Mouse (Mus musculus) liver, embryonic 16.5 days (tissue): ENCODE measurements around the gene Myo10. TPM values are rescaled to one million over a fixed set of nuclear protein-coding genes. Genes with fewer than 3 reads are reported as not detected.

ENCODE experiments used
- ATAC-seq: fragments of 200-750 bp; cut with Nextera tagmentation; 2 replicates; pipeline ENCODE4 v1.8.0; 2017; ENCODE audit warnings: low read depth, mild to moderate bottlenecking, moderate number of reproducible peaks, moderate library complexity
- H3K27ac ChIP-seq: fragments of 300-500 bp; sonication (generic); 2 replicates; pipeline ENCODE4 v1.5.1; 2014; ENCODE audit warnings: mild to moderate bottlenecking, low read length
- H3K27me3 ChIP-seq: fragments of 300-500 bp; sonication (generic); 2 replicates; pipeline ENCODE4 v1.6.1; 2014; ENCODE audit warnings: low read depth, low read length, mixed read lengths; ENCODE audit not compliant: control insufficient read depth, insufficient read depth
- H3K36me3 ChIP-seq: fragments of 300-500 bp; sonication (generic); 2 replicates; pipeline ENCODE4 v1.6.1; 2014; ENCODE audit warnings: mild to moderate bottlenecking; ENCODE audit not compliant: control insufficient read depth, insufficient read depth
- H3K4me1 ChIP-seq: fragments of 300-500 bp; sonication (generic); 2 replicates; pipeline ENCODE4 v1.6.1; 2014; ENCODE audit warnings: low read depth, low read length, mixed read lengths; ENCODE audit not compliant: control insufficient read depth
- H3K4me2 ChIP-seq: fragments of 300-500 bp; sonication (generic); 2 replicates; pipeline ENCODE4 v1.6.1; 2014; ENCODE audit warnings: low read depth, low read length, mixed read lengths
- H3K4me3 ChIP-seq: fragments of 300-500 bp; sonication (generic); 2 replicates; pipeline ENCODE4 v1.5.1; 2014; ENCODE audit warnings: low read depth, mild to moderate bottlenecking, low read length
- H3K9ac ChIP-seq: fragments of 300-500 bp; sonication (generic); 2 replicates; pipeline ENCODE4 v1.6.1; 2014; ENCODE audit warnings: low read depth, low read length
- H3K9me3 ChIP-seq: fragments of 300-500 bp; sonication (generic); replicated peaks from 2 replicates; pipeline ENCODE4 v1.6.1; 2016; ENCODE audit warnings: low read length; ENCODE audit not compliant: control insufficient read depth
- WGBS: fragments of 180-500 bp; shearing (Covaris S2); extraction: QIAGEN DNeasy Blood & Tissue Kit; methylation state at CpG from one replicate; pipeline ENCODE4 v1.1.7; 2014; ENCODE audit not compliant: insufficient replicate concordance; 5-methylcytosine and 5-hydroxymethylcytosine counted together
- polyA plus RNA-seq: library from polyadenylated mRNA; unstranded; fragments of >200 nt; fragmentation: Nextera tagmentation; extraction: Ambion mirVana; gene quantifications from 2 replicates; pipeline ENCODE4 v1.2.1, GENCODE M21; 2015

Gene Myo10
- polyA plus RNA-seq, 1 experiment from 2014 or later, result 4.5 TPM

DNA sequence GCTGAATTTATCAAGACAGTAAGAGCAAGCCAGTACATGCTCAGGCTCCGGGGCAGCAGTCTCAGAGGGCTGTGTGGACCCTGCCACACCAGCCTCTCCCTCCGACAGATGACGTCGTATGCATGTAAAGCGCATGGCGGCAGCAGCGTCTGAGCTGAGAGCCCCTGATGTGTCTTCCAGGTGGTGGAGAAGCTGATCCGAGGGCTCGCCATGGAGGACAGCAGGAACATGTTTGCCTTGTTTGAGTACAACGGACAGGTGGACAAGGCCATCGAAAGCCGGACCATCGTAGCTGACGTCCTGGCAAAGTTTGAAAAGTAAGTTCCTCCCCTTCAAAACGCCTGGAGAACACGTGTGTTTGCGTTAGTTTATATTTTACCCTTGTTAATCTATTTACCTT, 184.0 kb downstream of the Myo10 start:
- H3K9ac ChIP-seq, result no peak overlapping the region
- no peak for ATAC-seq
- H3K9me3 ChIP-seq, result no peaks in the 10 kb centered on the region
- peaks cover 7% of the 10 kb centered on the region; the same call in 1 of the 2 replicates for H3K36me3 ChIP-seq
- H3K4me3 ChIP-seq, result no peak overlapping the region
- H3K27ac ChIP-seq, result no peak overlapping the region
- H3K27me3 ChIP-seq, result no peaks in the 10 kb centered on the region
- no peak overlapping the region for H3K4me2 ChIP-seq
- WGBS, result 79% methylated on average over 17 of the region's 17 CpGs
- H3K4me1 ChIP-seq, result no peaks in the 10 kb centered on the region

DNA sequence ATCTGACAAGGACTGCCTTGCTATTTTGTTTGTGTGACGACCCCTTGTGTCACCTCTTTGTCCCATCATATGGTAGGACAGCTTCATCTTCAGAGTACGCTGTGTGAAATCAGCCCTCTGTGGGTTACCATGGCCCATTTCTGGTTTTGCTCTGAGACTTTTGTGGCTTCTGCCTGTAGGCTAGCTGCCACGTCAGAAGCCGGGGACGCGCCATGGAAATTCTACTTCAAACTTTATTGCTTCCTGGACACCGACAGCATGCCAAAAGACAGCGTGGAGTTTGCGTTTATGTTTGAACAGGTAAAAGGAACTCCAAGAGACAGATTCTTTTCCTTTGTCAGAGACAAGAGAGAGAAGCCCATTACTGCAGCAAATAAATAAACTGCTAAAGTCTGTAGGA, 184.6 kb downstream of the Myo10 start:
- no peak overlapping the region for H3K9ac ChIP-seq
- no peak overlapping the region for H3K27ac ChIP-seq
- peaks cover 7% of the 10 kb centered on the region; the same call in 1 of the 2 replicates for H3K36me3 ChIP-seq
- 83% methylated on average over 9 of the region's 9 CpGs for WGBS
- H3K9me3 ChIP-seq, result no peaks in the 10 kb centered on the region
- ATAC-seq, result no peak
- H3K4me3 ChIP-seq, result no peak overlapping the region
- H3K4me1 ChIP-seq, result no peaks in the 10 kb centered on the region
- H3K4me2 ChIP-seq, result no peak overlapping the region
- H3K27me3 ChIP-seq, result no peaks in the 10 kb centered on the region

DNA sequence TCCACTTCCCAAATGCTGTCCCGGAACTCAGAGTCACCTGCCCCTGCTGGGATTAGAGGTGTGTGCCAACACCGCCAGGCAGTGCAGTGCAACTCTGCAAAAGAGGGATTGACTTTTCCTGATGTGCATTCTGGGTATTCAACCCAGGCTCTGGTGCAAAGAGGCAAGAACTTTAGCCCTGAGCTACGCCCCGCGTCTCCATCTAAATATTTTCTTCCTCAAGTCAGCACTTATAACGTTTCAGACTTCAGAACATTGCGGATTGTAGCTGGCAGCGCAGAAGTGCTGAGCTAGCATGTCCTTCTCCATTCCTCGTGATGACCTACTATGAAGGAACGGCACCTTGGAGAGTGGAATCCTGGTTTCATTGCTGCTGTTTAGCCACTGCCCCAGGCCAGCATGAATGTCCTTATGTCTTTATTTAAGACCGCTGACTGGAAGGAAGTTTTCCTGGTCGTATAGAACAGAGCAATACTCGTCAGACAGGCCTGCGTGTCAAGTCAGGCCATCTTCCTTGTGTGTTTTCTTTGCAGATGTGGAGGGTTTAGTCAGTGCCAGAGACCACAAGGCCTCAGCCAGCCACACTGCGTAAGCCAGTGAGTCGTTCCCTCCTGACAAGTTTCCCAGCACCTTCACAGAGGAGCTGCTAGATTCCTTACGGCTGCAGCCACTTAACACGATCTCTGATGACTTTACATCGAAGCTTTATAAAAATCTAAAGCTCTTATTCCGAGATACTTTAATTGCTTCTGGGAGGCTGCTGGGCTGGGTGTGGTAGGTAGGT, 186.5 kb downstream of the Myo10 start:
- H3K4me3 ChIP-seq, result no peak overlapping the region
- no peaks in the 10 kb centered on the region for H3K9me3 ChIP-seq
- no peak for ATAC-seq
- peaks cover 7% of the 10 kb centered on the region; the same call in 1 of the 2 replicates for H3K36me3 ChIP-seq
- no peak overlapping the region for H3K9ac ChIP-seq
- H3K27me3 ChIP-seq, result no peaks in the 10 kb centered on the region
- no peak overlapping the region for H3K27ac ChIP-seq
- 78% methylated on average over 20 of the region's 20 CpGs for WGBS
- H3K4me1 ChIP-seq, result no peaks in the 10 kb centered on the region
- no peak overlapping the region for H3K4me2 ChIP-seq

DNA sequence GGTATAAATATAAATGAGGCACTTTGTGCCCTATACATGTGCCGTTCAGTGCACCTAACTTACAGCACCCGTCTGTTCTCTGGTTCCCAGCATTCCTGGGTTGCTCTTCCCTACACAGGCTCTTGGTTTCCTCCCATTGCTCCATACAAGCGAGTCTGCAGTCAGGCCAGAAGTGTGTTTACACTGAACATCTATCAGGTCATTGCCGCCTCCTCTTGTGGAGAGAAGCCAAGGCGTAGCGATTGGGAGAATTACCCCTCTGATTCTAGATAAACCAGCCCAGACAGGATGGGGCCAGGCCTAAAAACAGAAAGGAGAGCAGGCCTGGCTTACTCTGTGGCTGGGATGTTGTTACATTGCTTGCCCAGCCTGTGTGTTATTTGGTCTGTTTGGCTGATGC, 187.3 kb downstream of the Myo10 start:
- Histone ChIP-seq H3K27me3 (no peaks in the 10 kb centered on the region), H3K36me3 (0 out of 2 replicates have a peak, but pooled peaks cover 7% of the 10 kb centered on the region), H3K4me1 (no peaks in the 10 kb centered on the region), H3K4me2 (no peak overlapping the region), H3K27ac (no peak overlapping the region), H3K9ac (no peak overlapping the region), H3K4me3 (no peak overlapping the region), H3K9me3 (no peaks in the 10 kb centered on the region)
- peak; percentile 39; the same call in 1 of the 2 replicates for ATAC-seq
- WGBS, result 58% methylated on average over 6 of the region's 6 CpGs

DNA sequence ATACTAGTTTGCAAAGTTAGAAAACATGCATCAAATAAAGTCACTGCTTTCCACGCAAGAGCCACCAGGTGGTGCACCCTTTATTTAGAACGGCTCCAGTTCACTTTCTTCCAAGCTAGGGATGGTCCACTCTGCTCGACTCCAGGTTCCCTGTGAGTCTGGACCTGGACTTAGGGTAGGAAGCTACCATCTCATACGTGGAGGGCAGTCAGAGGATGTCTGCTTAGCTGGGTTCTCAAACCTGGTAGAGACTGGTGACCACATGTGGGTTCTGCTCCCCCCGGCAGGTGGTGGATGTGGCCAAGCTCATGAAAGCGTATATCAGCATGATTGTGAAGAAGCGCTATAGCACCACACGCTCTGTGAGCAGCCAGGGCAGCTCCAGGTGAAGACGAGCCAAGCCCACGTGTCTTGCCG, 189.5 kb downstream of the Myo10 start:
- Histone ChIP-seq H3K4me2 (no peak overlapping the region), H3K27me3 (no peaks in the 10 kb centered on the region), H3K4me3 (no peak overlapping the region), H3K9me3 (no peaks in the 10 kb centered on the region), H3K9ac (no peak overlapping the region), H3K27ac (no peak overlapping the region), H3K36me3 (0 out of 2 replicates have a peak, but pooled peaks cover 7% of the 10 kb centered on the region), H3K4me1 (no peaks in the 10 kb centered on the region)
- no peak for ATAC-seq
- 76% methylated on average over 11 of the region's 11 CpGs for WGBS

DNA sequence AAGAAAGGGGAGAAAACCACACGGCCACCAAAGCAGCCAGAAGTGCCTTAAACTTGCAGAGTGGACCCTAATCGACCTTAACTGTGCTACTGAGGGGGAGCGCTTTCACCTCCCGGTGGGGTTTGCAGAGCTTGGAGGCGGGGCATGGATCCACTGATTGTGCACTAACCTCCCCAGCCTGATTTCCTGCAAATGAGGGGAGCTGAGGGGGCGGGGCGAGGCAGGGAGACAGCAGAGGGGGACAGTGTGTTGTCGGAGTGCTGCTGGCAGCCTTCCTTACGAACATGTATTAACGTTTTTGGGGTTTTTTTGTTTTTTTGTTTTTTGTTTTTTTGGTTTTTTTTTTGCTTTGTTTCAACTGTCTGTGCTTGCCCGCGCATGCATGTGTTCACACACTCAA, 190.2 kb downstream of the Myo10 start:
- ATAC-seq, result no peak
- Histone ChIP-seq H3K27ac (no peak overlapping the region), H3K9ac (no peak overlapping the region), H3K9me3 (no peaks in the 10 kb centered on the region), H3K4me2 (no peak overlapping the region), H3K4me1 (no peaks in the 10 kb centered on the region), H3K36me3 (0 out of 2 replicates have a peak, but pooled peaks cover 7% of the 10 kb centered on the region), H3K27me3 (no peaks in the 10 kb centered on the region), H3K4me3 (no peak overlapping the region)
- WGBS, result 68% methylated on average over 12 of the region's 12 CpGs

DNA sequence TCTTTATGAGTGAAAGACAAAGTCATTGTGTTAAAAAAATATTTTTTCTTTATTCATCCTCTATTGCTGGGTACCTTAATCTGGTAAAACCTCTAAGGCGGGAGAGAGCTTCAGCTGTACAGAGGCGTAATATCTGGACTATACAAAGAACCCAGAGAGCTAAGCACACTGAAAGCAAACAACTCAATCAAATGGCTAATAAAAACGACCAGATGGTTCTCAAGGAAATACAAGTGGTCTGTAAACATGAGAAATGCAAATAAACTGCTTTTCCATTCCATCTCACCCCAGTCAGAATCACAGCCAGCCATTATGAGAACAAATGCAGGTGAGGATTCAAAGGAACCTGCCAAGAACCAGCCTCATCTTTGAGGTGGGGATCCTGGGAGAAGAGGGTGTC, 192.2 kb downstream of the Myo10 start:
- Histone ChIP-seq H3K4me1 (no peaks in the 10 kb centered on the region), H3K27ac (no peak overlapping the region), H3K4me2 (no peak overlapping the region), H3K4me3 (no peak overlapping the region), H3K27me3 (no peaks in the 10 kb centered on the region), H3K9me3 (no peaks in the 10 kb centered on the region), H3K9ac (no peak overlapping the region), H3K36me3 (0 out of 2 replicates have a peak, but pooled peaks cover 3% of the 10 kb centered on the region)
- ATAC-seq, result no peak
- WGBS, result 64% methylated on average over 3 of the region's 3 CpGs

DNA sequence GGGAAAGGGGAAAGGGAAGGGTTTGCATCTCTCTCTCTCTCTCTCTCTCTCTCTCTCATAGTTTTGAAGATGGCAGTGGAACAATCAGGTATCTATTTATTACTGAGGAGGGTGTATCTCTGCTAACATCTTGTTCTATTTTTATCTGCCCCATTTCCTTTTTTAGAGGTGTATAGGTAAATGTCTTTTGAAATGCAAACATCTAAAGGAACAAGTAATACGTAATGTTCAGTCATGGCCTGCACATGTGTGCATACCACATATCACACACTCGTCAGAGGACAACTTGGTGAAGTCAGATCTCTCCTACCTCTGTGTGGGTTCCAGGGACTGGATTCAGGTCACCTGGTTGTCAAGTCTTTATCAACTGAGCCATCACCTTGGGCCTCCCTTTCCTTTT, 194.9 kb downstream of the Myo10 start:
- Histone ChIP-seq H3K9me3 (no peaks in the 10 kb centered on the region), H3K27me3 (no peaks in the 10 kb centered on the region), H3K9ac (no peak overlapping the region), H3K27ac (no peak overlapping the region), H3K4me1 (no peaks in the 10 kb centered on the region), H3K4me2 (no peak overlapping the region), H3K36me3 (no peaks in the 10 kb centered on the region), H3K4me3 (no peak overlapping the region)
- WGBS, result 63% methylated on average over 2 of the region's 2 CpGs
- no peak for ATAC-seq

DNA sequence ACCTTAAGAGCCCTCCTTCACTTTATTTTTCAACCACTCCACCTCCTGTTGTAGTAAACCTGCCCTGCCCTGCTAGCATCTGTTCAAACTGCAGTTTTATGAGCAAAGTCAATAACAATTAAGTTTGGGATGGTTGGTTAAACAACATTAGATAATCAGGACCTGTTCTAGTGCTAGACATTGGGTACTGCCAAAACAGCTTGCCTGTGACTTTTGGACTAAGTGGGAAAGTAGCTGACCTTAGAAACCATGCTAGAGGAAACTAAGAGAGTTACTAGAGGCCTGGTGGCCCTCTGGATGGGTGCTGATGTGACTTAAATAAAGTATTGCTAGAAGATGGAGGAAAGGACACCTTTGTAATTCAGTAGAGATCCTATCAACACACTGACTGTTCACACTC, 199.7 kb downstream of the Myo10 start:
- H3K27me3 ChIP-seq, result no peaks in the 10 kb centered on the region
- H3K4me1 ChIP-seq, result no peaks in the 10 kb centered on the region
- no peak for ATAC-seq

More for the DNA sequence above, 199.7 kb downstream of the Myo10 start:
- H3K9me3 ChIP-seq, result no peaks in the 10 kb centered on the region
- no peak overlapping the region for H3K4me3 ChIP-seq
- no peak overlapping the region for H3K4me2 ChIP-seq
- H3K36me3 ChIP-seq, result no peaks in the 10 kb centered on the region
- H3K9ac ChIP-seq, result no peak overlapping the region
- H3K27ac ChIP-seq, result no peak overlapping the region
